Mouse (Mus musculus) heart, postnatal 36 days (tissue): ENCODE data around the gene Efcab1. TPM values are rescaled to one million over a fixed set of nuclear protein-coding genes. Genes with fewer than 3 reads are reported as not detected.
"Not testable (repeated sequence)": the region's sequence is repeated elsewhere in the genome, so short reads cannot be mapped to it uniquely, and the experiment has no call there.

Source experiments
- DNase-seq, 2 experiments: peaks; one replicate each; pipeline ENCODE4 v3.0.0; 2021 to 2022
- intact Hi-C: fragments of 180-260 bp; cut with DNase I; formaldehyde crosslinking; loops from one replicate; pipeline ENCODE4 v1.15.1; 2025
- total RNA-seq, 2 experiments: library from RNA; stranded (reverse); gene quantifications; 2 replicates each; pipeline ENCODE4 v1.2.3; 2021

Efcab1 gene
- total RNA-seq = not detected

DNA sequence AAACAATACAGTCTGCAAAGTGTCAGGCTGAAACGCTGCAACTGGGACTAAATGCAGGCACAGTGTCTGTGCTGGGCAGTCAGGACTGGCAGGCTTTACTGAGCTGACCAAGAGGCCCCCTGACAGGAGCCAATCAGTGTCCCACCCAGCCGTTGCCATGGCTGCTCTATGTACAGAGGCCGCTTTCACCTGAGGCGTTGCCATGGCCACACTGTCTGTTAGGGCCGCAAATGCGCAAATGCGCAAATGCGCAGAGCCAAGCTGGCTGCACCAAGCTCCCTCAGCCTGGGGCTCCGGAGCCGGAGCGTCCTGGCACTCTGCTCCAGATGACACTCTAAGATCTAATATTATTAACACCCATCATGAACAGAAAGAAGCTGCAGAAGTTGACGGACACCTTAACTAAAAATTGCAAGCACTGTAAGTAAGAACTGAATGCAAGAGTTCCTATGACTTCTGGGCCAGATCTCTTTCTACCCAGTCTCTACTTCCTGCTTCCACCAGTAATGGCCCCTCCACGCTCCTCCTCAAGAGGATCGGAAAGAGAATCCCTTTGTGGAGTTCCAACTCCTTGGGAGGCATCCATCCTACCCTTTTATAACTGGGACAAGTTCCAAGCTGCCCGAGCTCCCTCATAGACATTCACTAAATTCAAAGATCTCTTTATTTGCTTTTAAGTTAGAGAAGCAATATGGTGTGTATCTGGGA lies at the start of gene Efcab1:
Efcab1 (plus strand) TSS at position 214 of the 708 bp plus-strand sequence.
- no peak for DNase-seq
- intact Hi-C loops = no loop called here

- DNase-seq = no peak
- intact Hi-C loops = no loop called here
These were observed 47.0 kb upstream of the Efcab1 start for GRCm38 (mm10) chr16:14859443-14859842.

DNA sequence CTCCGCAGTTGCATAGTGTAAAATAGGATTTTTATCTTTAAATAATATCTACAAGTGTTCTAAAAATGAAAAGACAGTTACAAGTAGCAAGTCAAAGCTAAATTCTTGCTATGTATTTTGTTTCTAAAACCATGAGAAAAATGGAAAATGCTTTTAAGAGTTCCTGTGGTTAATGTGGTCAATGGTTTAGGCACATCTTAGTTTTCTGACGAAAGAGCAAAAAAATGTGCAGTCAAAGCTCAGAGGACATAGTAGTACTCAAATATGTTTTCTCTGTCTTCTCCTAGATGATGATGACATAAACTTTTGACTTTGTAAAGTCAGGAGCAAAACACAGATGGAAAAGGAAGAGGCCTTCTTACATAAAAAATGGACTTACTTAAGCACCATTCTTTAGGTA lies 21.5 kb upstream of the Efcab1 start:
- intact Hi-C loops = no loop called here
- no peak for DNase-seq

DNA sequence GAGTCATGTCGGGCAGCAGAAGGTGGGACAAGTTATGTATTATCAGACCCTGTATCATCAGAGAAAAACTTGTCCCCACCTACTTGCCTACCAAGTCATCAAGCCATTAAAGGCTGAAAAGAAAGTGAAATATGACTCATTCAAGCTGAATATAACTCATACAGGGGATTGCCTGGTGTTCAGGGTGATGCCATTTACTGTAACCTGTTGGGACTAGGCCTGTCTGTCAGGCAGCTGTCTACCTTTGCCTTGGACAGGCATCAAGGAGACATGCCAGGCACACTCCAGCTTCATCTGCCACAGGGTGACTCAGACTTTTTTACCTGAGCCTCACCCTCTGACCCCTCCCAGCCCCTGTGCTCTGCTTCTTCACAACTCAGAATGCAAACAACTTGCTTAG lies 21.0 kb upstream of the Efcab1 start:
- DNase-seq = no peak
- intact Hi-C loops = no loop called here

DNA sequence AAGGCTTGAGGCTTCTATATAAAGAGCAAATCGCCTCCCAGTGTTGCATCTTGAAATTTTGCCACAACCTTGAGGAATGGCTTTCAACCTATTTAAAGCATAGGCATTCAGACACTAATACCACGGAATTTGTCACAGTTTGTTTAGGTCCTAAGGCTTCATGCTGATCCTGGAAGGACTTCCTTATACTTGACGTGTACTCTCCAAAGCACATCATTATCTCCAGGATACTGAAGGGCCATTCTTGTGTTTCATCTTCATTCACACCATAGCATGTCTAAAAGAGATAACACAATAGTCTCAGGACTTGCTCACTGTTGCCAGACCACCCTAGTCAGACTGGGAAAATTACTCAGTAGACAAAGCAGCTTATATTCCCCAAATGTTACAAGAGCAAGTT lies 13.9 kb upstream of the Efcab1 start:
- DNase-seq = no peak
- intact Hi-C loops = no loop called here

GRCm38 (mm10) chr16:14893864-14894263 lies 12.5 kb upstream of the Efcab1 start:
- no peak for DNase-seq
- intact Hi-C loops = no loop called here

- DNase-seq = no peak
- intact Hi-C loops = no loop called here
These were observed 11.7 kb upstream of the Efcab1 start for GRCm38 (mm10) chr16:14894713-14895112.

GRCm38 (mm10) chr16:14895543-14895942 lies 10.9 kb upstream of the Efcab1 start:
- intact Hi-C loops = no loop called here
- DNase-seq = no peak

- DNase-seq, intact Hi-C loops: not testable (repeated sequence)
These were observed 24.3 kb downstream of the Efcab1 start for GRCm38 (mm10) chr16:14930711-14931110.

DNA sequence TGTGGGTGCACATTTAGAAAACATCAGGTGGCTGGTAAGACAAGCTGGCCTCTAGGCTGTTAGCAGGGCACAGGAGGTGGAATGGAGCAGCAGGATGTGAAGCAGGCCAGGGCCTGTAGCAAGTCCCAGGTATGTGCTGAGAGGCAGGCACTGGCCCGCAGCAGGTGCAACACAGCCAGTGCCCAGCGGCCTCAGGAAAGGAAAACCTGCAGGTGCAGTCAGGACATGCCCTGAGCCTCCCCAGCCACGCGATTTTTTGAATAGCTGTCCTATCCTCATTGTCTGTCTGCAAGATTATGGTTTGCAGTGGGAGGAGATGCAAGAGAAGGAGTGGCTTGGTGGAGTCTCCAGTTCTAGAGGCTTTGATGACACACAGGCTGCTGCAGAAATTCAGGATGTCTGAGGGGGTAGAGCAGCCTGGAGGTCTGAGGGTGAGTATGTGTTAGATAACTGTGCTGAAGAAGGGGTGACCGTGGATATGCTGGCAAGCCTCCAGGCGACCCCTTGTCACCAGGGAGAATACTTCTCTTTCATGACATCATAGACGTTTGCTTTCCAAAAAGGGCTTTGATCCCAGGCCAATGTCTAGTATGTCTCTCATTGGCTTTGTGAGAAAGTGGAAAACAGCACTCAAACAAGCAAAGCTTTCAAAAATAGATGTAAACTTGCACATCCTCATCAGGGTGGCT lies 30.2 kb downstream of the Efcab1 start:
- peak in 1 of 2 experiments; percentile 7 for DNase-seq
- intact Hi-C loops = not testable (repeated sequence)

- intact Hi-C loops = no loop called here
- DNase-seq = peak; percentile 1 to 12
These were observed 33.1 kb downstream of the Efcab1 start for GRCm38 (mm10) chr16:14939552-14939951.

DNA sequence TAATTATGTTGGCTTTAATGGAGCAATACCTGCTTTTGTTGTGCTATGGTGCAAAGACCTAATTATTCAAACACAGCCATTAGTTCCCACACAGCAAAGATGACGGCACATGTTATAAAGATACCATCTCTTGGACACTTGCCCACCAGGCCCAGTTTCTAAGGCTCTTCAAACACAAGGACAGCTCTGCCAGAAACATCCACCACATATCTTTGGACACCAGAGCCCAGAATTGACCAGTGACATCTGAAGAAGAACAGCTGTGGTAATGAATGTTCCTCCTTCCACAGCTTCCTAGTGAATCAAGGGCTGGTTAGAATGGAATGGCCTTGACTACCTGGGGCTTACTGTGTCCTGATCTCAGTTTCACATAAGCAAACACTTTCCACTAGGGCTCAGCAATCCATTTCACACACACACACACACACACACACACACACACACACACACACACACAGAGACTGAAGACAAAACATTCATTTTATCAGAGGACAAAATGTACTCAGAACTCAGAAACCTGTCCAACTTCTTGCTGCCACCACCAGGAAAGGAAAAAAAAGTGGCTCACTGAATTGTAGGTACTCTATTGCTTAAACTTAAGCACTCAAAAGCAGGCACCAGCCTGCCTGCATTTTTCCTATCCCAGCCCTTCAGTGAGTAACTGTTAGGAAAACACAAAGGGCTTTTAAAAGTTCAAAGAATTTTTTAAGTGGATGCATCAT lies 33.7 kb downstream of the Efcab1 start:
- DNase-seq = peak; percentile 16 to 24

GRCm38 (mm10) chr16:14940898-14941297 lies 34.5 kb downstream of the Efcab1 start:
- DNase-seq = peak in 1 of 2 experiments; percentile 3
- intact Hi-C loops = no loop called here

More for the DNA sequence above, 33.7 kb downstream of the Efcab1 start:
- intact Hi-C loops = no loop called here

GRCm38 (mm10) chr16:14943530-14943929 lies 37.1 kb downstream of the Efcab1 start:
- DNase-seq = no peak
- intact Hi-C loops = no loop called here

DNA sequence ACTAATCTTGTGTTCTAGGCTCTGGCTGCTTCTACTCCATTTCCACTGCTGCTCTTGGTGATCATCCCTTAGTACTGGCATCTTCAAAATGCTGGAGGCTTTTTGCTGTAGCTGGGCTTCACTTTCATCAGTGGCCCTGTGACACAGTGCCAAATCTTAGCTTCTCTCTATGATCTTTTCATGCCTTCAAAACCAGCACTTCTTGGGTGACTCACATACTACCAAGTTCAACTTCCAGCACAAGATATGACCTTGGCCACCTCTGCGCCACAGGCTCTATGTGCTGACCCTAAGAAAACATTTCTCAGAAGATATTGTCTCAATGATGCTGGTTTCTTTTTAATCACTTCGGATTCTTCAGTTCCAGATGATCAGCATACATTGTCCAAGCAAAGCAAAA lies 41.2 kb downstream of the Efcab1 start:
- intact Hi-C loops, DNase-seq: not testable (repeated sequence)

GRCm38 (mm10) chr16:14951894-14952293 lies 45.5 kb downstream of the Efcab1 start:
- intact Hi-C loops = no loop called here
- DNase-seq = no peak

GRCm38 (mm10) chr16:14959743-14960142 lies 53.3 kb downstream of the Efcab1 start:
- intact Hi-C loops = no loop called here

DNA sequence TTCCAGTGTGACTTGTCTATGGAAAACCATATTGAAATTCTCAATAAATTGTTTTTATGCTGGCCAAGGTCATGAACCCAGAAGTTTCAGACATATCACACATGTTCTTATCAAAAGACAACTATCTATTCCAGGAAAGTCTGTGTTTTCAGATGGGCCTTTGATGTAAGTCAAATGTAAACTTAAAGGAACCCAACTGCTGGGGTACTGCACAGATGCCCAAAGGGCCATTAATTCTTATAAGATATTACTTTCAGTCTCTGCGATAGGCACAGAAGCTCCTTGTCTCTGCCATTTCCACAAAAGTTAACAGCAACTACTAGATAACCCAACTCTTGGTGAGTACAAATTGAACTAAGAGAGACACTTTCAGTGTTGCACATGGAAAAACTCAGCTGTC lies 67.3 kb downstream of the Efcab1 start:
- no peak for DNase-seq
- intact Hi-C loops = no loop called here

More at GRCm38 (mm10) chr16:14959743-14960142, 53.3 kb downstream of the Efcab1 start:
- DNase-seq = no peak

DNA sequence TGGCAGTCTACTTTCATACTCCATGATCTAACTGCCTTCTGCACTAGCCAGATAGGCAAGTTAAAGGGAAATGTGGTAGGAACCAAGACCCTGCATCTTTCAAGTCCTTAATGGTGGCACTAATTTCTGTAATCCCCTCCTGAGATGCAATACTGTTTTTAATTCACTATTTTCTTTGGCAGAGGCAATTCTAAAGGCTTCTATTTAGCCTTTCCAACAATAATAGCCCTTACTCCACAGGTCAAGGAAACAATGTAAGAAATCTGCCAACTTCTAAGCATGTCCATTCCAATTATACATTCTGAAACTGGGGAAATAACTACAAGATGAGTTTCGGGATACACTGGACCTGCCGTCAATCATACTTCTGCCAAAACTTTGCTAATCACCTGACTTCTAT lies 72.8 kb downstream of the Efcab1 start:
- intact Hi-C loops = no loop called here
- DNase-seq = no peak

- DNase-seq = peak; percentile 1 to 2
- intact Hi-C loops = loop anchor here (10.0 kb wide), 1 partner anchor 305 kb away; no protein-coding TSS in a partner anchor
These were observed 83.3 kb downstream of the Efcab1 start for GRCm38 (mm10) chr16:14989614-14990268.

DNA sequence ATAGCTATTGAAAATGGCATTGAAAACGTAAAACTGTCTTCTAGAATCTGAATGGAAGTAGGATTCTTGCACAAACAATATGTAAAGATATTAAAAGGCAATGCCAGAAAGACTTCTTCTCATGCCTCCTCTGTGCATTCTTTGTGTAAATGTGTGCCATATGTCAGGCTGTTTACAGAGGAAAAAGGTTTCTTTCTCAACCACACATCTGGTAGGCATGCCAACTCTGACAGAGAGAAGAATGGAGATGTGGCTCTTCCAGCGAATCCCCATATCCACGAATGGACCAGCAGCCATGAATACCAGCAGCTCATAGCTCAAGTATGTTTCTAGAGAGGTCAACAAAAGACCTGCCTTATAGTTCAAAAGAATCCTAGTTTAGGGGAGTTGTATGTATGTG lies 84.6 kb downstream of the Efcab1 start:
- intact Hi-C loops = loop anchor here (10.0 kb wide), 1 partner anchor 304 kb away; no protein-coding TSS in a partner anchor

More for the DNA sequence above, 84.6 kb downstream of the Efcab1 start:
- no peak for DNase-seq
